Mouse (Mus musculus): ENCODE measurements around the gene Sycp2. TPM values are rescaled to one million over a fixed set of nuclear protein-coding genes. Genes with fewer than 3 reads are reported as not detected.

Gene Sycp2
- total RNA-seq (2015) (0.96 and 3.1 TPM in 2 replicates), total RNA-seq (2017) (1.4 and 1.5 TPM in 2 replicates)

DNA sequence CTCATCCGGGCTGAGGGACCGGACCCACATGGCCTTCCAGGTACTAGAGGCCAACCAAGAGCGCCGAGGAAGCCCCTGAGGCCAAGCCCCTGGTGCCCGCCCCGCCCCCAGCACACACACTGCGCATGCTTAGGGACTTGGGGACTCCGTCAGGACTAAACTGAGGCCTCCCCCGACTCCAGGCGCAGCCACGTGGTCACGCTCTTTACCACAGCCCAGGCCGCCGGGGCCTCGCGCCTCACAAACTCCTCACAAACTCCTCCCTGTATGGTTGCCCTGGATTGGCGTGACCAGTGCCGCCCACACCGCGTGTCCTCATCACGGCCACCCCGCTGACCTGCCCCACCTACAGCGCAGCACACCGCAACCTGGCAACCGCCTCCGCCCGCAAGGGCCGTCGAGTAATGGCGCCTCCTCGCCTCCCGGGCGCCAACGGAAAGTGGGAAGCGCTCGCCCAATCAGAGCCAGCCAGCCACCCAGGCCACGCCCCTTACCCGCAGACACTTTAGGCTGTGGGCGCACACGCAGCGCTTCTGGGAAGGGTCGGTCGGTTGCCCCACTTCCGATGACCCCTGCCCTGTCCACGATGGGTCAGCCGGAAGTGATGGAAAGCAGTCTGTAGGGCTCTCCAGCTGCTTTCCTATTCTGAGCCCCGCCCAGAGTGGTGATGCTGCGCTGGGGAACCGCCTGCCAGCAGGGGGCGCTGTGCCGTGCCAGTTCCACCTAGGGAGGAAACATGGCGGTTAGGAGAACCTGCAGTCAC is at the start of gene Sycp2:
Gene Sycp2 (minus strand): TSS at position 633 of the 763 bp plus-strand sequence.
- peak; percentile 25 for ATAC-seq (ENCODE audit: poor library complexity, severe bottlenecking)

DNA sequence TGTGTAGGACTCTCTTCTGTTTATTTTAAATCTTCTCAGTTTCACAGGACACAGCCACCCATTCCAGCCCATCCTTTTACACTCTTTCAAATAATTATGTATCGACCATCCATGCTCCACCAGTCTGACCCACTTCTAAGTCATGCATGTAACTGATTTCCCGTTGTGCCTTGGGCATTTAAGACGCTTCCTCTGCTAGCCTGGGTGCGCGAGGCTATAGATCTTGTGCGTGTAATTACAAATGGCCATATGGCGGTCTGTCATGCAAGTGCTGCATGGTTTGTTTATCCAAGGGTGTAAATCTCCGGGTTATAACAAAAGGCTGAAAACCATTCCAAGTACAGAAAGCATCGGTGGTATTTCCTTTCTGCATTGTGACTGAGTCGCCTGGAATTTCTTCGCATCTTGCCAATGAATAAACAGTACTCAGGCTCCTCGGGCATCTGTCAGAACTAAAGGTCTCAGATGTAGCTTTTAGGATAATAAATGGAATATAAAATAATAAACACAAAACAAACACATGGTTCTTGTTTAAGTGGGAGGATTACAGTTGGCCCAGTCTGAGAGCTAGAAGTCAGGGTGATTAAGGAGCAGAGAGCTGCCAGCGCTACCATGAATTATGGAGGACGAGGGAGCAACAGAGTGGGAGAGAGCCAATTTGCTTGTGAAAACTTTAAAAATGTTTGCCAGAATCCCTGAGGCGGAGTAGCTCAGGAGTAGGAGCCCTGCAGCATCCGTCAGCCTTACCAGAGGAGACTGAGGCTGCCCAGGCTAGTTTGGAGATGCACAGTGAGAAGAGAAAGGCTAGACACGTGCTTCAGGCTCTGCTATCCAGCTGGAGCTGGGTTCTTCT is 47.4 kb upstream of the Sycp2 start:
- ATAC-seq (ENCODE audit: poor library complexity, severe bottlenecking) = no peak

DNA sequence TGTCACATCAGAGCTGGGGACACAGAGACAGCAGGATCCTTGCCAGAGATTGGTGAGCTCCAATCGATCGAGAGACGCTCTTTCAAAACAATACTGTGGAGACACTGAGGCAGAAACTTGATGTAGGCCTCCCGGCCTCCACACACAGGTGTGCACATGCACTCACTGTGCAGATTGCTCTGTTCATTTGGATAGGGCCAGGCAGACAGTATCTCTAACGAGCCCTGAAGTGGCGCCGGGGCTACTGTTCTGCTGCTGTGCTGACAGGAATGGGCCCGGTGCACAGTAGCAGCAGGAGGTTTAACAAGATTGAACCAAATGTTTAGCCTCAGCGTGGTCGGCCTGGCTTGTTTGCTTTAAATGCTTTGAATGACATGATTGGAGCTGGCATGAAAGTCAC is 43.5 kb upstream of the Sycp2 start:
- no peak for ATAC-seq (ENCODE audit: poor library complexity, severe bottlenecking)

DNA sequence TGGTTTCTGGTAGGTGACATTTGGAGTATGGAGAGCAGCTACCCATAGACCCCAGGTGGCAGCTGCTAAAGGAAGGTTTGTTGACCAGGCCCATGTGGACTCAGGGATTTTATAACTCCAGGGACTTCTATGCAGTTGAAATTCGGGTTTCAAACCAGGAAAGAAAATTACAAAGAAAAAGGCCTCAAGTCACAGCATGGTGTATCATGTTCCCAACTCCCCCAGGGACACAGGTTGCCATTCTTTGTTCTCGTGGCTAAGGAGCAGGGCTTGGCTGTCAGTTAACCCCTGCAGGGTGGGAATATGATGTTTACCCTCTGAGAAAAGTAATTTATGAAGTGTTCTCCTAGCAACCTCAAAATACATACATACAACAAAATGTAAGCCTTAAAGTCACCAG is 42.8 kb upstream of the Sycp2 start:
- no peak for ATAC-seq (ENCODE audit: poor library complexity, severe bottlenecking)

DNA sequence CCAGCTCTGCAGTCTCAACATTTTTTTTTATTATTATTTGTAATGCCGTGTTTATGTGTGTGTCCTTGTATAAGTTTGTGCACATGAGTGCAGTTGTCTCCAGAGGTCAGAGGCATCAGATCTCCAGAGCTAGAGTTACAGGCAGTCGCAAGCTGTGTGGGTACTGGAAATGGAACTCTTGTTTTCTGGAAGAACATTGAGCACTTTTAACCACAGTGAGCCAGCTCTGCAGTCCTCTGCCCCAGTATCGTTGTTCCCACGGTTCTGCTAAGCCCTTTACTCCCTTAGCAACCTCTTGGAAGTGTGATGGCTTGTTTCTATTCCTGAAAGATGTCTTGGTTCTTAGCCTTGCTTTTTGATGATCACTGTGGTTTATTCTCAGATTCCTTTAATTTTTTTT is 41.9 kb upstream of the Sycp2 start:
- ATAC-seq (ENCODE audit: poor library complexity, severe bottlenecking) = no peak

DNA sequence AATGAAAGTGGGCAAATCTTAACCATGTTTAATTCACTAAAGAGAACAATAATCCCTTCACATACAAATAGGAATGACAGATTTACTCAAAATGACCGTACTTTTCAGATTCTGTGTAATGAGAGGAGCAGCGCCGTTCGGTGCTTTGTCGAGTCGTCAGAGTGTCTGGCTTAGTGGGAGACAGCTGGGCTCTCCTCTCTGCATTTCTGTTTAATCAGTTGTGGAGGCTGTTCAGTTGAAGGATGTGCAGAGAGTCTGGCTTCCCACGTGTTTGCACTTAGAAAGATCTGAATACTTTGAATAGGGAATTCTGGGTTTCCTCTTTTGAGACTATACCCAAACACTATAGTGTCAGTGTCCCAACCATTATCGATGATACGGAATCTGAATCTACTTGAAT is 29.8 kb upstream of the Sycp2 start:
- no peak for ATAC-seq (ENCODE audit: poor library complexity, severe bottlenecking)

DNA sequence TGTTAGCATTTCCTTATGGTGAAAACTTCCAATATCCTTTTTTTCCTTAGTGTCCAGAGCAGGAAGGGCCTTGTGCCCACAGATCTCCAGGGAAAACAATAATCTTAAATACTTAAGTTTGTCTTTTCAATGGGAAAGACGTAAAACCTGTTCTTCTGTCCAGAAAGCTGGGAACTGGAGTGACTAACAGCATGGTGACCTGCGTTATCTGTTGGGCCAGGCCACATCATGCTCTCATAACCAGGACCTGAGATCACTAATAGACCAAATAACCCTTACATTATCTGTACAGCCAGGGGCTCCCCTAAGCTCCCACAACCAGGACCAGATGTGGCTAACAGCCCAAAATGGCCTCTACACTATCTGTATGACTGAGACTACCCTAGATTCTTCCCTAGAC is 26.4 kb upstream of the Sycp2 start:
- no peak for ATAC-seq (ENCODE audit: poor library complexity, severe bottlenecking)

DNA sequence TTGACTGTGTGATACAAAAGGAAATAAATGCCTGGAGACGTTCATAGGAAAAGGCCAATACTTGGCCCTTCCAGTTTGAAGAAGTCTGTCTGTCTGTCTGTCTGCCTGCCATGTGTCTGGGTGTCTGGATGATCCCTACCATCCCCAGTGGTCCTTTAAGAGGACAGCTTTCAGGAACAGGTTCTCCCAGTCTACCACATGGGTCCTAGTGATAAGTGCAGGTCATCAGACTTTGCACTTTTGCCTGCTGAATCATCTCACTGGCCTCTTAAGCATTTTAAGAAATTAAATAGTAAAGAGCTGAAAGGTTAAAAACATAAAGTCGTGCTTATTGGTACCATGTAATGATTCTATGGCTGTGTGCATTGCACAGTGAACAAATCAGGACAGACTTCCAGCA is 26.0 kb upstream of the Sycp2 start:
- no peak for ATAC-seq (ENCODE audit: poor library complexity, severe bottlenecking)

DNA sequence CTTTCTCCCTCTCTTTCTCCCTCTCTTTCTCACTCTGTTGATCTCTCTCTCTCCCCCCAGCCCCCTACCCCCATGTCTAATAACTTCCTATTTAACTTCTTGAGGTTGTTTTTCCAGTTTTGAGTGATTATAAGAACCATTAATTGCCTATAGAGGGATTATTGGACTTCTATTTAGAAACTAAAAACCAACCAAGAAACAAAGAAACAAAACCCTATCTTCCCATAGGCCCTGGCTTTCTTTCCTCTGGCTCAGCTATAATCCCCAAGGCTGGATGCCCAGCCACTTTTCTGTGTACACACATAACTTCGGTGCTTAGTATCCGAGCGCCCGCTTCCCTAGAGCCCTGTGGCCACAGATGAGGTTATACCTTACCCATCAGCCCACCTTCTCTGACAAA is 22.7 kb upstream of the Sycp2 start, which contains the start of gene Cdh26:
Gene Cdh26 (plus strand): TSS at position 301 of the 400 bp plus-strand sequence.
- no peak for ATAC-seq (ENCODE audit: poor library complexity, severe bottlenecking)

DNA sequence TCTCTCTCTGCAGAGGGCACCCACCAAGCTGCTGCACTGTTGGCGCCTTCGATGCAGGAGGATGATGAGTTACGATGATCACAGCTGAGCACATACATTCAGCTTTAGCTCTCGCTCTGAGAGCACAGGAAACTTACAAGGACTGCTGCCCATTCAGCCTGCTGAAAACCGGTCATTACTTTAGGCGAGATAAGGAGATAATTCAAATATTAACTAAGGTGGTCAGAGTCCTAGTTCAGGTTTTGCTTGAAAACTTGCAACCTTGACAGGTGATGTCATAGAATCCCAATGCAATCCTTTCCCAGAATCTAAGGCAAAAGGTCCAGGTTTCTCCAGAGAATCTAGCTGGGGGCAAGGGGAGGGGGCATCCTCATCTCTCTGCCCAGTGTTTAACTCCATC is 21.9 kb upstream of the Sycp2 start:
- ATAC-seq (ENCODE audit: poor library complexity, severe bottlenecking) = no peak

DNA sequence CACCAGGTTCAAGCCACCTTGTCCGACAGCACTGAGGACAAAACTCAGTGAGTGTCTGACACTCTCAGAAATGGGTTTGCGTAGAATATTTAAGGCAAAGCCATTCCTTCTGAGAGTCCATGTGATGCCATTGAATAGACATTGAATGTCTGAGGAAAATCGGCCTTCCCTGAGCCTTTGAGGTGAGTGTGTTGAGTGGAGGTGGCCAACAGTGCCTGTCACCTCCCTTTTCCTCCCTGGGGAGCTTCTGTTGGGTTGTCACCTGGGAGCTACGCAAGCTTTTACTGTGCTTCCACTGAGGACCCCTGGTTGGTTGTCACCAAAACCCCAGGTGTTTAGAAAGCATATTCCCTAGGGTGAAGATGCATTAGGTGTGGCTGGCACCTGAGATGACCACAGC is 21.2 kb upstream of the Sycp2 start:
- no peak for ATAC-seq (ENCODE audit: poor library complexity, severe bottlenecking)

DNA sequence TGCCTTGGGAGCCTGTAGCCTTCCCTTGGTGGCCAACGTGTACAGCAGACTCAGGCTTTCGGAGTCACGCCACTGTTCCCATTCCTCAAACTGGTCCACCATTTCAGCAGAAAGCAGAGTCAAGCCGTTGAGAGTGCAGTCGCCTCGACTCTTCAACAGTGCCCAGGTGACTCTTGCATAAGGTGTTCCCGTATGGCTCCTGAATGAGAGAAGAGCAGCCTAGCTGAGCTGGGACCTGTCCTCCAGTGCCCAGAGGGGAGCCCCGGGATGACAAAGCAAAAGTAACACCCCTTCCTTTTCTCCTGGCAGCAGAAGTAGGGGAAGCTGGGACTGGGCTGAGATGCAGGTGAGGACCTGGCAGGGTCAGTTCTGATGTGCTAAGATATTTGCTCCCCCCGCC is 20.7 kb upstream of the Sycp2 start:
- no peak for ATAC-seq (ENCODE audit: poor library complexity, severe bottlenecking)

DNA sequence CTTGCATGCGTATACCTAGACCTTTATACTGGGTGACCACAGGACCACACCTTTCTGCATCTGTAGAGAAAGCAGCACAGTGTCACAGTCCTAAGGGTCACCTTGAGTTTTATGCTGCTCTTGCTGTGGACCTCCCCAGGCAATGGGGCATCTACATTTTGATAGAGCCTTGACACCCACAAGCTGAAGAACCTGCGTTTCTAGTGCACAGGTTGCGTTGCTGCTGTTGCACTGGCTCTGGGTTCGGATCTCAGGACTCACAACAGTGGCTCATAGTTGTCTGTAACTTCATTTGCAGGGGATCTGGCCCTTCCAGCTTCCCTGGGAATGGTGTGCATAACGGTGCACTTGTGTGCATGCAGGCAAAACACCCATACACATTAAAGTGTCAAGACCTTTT is 19.7 kb upstream of the Sycp2 start:
- ATAC-seq (ENCODE audit: poor library complexity, severe bottlenecking) = no peak

DNA sequence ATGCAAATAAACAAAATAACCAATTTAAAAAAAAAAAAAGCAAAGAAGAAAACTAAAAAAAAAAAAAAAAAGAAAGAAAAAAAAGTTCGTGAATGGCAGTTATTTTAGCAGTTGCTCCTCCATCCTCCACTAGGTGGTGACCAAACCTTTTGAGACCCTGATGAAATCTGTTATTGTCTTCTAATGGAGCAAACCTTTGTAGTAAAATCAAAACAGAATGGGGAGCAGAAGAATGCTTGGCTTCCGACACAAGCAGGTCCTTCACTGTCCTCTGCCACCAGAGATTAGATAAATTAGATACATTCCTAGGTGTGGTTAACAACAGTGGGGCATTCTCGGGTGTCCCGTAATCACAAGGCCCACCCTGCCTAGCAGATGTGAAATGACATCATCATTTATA is 18.7 kb upstream of the Sycp2 start:
- ATAC-seq (ENCODE audit: poor library complexity, severe bottlenecking) = peak; percentile 66

DNA sequence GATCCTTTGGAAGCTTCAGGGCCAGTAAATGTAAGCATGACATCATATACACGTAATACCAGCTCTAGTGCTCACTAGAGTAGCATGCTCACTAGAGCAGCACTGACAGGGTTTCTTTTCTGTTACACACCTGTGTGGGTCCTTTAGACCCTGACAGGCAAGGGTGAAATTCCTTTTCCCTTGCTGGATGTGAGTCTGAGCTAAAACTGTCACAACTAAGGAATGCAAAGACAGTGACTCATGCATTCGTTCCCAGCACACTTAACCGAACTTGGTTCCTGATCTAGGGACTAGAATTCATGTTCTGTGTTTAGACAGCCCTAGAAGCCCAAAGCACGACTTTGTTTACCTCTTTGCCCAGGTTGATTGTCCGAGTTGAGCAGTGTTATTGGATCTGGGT is 15.7 kb upstream of the Sycp2 start:
- ATAC-seq (ENCODE audit: poor library complexity, severe bottlenecking) = no peak

DNA sequence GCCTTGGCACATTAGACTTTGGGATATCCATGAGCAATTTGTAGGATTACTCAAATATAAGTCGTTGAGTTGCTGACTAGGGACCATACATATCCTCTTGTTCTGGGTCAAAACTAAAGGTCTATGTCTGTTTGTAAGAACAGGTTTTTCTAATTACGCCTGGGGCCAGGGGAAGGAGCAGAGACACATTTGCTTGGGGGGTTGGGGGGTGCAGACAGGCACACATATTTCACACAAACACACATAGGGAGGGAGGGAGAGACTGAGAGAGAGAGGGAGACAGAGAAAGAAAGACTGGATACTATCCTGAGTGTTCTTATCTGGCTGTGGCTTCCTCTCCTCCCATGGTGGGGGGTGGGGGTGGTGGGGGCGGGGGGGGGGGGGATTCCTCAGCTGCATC is 14.7 kb upstream of the Sycp2 start:
- no peak for ATAC-seq (ENCODE audit: poor library complexity, severe bottlenecking)

DNA sequence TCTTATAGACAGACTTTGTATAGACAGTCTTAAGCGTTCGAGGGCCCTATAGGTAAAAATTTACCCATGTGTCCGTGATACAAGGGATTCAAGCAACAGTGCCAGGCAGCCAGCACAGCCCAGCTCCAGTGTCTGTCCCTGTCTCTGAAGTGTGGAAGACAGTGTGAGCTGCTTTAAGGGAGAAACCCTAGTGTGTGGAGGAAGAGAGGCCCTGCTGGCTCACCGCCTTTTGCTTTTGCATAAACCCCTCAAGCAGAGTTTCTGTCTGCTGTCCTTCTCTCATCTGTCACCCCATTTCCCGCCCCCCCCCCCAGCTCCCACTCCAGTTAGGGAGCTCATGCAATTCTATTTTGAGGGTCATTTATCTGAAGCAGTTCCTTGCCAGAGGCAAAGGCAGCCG is 14.1 kb upstream of the Sycp2 start:
- ATAC-seq (ENCODE audit: poor library complexity, severe bottlenecking) = no peak

DNA sequence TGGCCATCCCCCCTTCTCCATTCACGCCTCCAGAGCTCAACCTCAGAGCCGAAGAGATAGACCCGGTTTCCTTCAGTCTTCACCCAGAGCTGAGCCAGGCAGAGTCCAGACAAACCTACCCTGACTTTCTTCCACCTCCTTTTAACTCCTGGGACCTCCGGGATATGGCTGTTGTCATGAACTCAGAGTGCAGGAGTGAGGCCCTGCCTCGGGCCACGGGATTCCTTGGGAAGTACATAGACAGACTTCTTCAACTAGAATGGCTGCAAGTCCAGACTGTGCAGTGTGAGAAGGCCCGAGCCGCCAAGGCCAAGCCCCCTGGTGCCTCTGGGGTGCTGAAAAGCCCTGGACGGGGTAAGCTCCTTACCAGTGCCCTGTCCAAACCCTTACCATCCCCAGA is 13.1 kb upstream of the Sycp2 start:
- ATAC-seq (ENCODE audit: poor library complexity, severe bottlenecking) = no peak

DNA sequence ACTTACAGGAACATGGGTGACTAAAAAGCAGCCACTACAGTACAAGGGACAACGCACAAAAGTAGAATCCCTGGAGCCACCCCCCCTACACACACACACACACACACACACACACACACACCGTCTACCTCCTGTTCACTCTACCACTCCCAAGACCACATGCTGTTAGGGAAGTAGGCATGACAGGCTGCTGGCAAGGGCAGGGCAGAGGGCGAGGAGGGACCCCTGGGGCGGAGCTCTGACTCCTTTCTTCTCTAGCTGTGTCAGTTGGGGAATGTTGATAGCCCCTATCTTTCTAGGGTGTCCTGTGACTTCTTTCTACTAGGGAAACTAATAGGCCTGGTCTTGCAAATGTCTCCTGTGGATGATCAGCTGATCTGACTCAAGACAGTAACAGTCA is 9.5 kb upstream of the Sycp2 start:
- ATAC-seq (ENCODE audit: poor library complexity, severe bottlenecking) = peak; percentile 42

DNA sequence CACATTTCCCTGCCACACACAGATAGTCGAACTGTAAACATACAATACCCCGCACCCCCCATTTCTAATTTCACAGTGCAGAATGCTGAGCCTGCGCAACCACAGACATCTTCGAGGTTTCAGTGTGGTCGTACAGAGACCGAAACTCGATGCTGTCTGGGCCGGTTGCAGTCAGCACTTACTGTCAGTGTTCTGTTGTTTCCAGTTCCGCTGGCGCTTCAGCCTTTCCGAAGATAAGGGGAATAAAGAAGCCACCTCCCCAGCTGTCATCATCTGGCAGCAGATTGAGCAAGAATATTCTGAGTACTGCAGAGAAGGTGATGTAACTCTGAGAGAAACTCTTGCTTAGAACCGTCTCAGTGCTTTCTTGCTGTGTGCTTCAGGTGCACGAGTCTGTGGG is 8.9 kb upstream of the Sycp2 start:
- ATAC-seq (ENCODE audit: poor library complexity, severe bottlenecking) = peak; percentile 62

DNA sequence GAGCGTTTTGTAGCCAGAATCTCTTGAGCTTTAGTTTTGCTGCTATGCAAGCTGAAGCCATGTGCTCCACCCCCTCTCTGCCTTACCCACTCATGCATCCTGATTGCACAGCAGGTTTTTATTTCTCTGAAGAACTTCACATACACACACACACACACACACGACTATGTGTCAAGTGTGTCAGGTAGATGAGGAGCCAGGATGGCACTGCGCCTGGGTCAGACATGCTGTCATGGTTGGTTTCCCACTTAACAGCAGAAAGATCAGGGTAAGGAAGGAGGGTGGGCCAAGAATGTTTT is 7.6 kb upstream of the Sycp2 start:
- ATAC-seq (ENCODE audit: poor library complexity, severe bottlenecking) = no peak
